Mouse (Mus musculus) MEL (cell line): ENCODE measurements at regions not wholly inside any gene's neighbourhood (a gene's known extent, or its start where the extent isn't known, plus 50 kb on each side); places are given as distances from the start of the nearest gene placed in this dataset.

ENCODE experiments used
- DNase-seq: peaks from one replicate; pipeline ENCODE4 v3.0.0; 2011; ENCODE audit warnings: low read depth, low spot score
- H3K27ac ChIP-seq: 2 replicates; pipeline ENCODE4 v1.5.1; 2012; ENCODE audit warnings: low read depth, mild to moderate bottlenecking, control low read depth, low read length, moderate library complexity; ENCODE audit not compliant: control insufficient read depth
- H3K27me3 ChIP-seq, 2 experiments: fragments of 150-350 bp in 1 of 2; sonication (generic) in 1 of 2; 2 replicates each; pipeline ENCODE4 v1.6.1; 2012; ENCODE audit warnings: low read length in 2 of 2, mild to moderate bottlenecking in 2 of 2, improper control_type of control experiment in 1 of 2, moderate library complexity in 1 of 2; ENCODE audit not compliant: insufficient read depth in 2 of 2, control insufficient read depth in 1 of 2
- H3K36me3 ChIP-seq, 2 experiments: 2 replicates each; pipeline ENCODE4 v1.6.1; 2012 to 2014; ENCODE audit warnings: low read length in 2 of 2, improper control_type of control experiment in 1 of 2, inconsistent platforms in 1 of 2, mild to moderate bottlenecking in 1 of 2; ENCODE audit not compliant: insufficient read depth in 2 of 2, control insufficient read depth in 1 of 2
- H3K4me1 ChIP-seq, 2 experiments: fragments of 150-350 bp in 1 of 2; sonication (generic) in 1 of 2; 2 replicates each; pipeline ENCODE4 v1.6.1; 2012; ENCODE audit warnings: low read length in 2 of 2, improper control_type of control experiment in 1 of 2, mild to moderate bottlenecking in 1 of 2; ENCODE audit not compliant: insufficient read depth in 2 of 2, control insufficient read depth in 1 of 2
- H3K4me3 ChIP-seq, 2 experiments: fragments of 150-350 bp in 1 of 2; sonication (generic) in 1 of 2; 2 replicates each; pipeline ENCODE4 v1.5.1; 2012; ENCODE audit warnings: low read depth in 2 of 2, low read length in 2 of 2, mild to moderate bottlenecking in 2 of 2, moderate library complexity in 2 of 2, control low read depth in 1 of 2, improper control_type of control experiment in 1 of 2; ENCODE audit not compliant: control insufficient read depth in 1 of 2, insufficient read depth in 1 of 2
- H3K79me2 ChIP-seq: 2 replicates; pipeline ENCODE4 v1.6.1; 2012; ENCODE audit warnings: mild to moderate bottlenecking, low read length, moderate library complexity; ENCODE audit not compliant: control insufficient read depth, poor library complexity, insufficient read depth
- H3K9ac ChIP-seq: 2 replicates; pipeline ENCODE4 v1.6.1; 2012; ENCODE audit warnings: low read depth, mild to moderate bottlenecking, control low read depth, low read length, moderate library complexity; ENCODE audit not compliant: control insufficient read depth, poor library complexity, severe bottlenecking
- H3K9me3 ChIP-seq: fragments of 150-350 bp; sonication (generic); replicated peaks from 2 replicates; pipeline ENCODE4 v1.6.1; 2012; ENCODE audit warnings: mild to moderate bottlenecking, low read length, improper control_type of control experiment, moderate library complexity; ENCODE audit not compliant: insufficient read depth
- BHLHE40 ChIP-seq: IDR thresholded peaks from 2 replicates; pipeline ENCODE4 v1.6.1; 2012; ENCODE audit warnings: low read depth, mild to moderate bottlenecking, inconsistent platforms, low read length, improper control_type of control experiment, borderline replicate concordance
- CHD1 ChIP-seq: IDR thresholded peaks from 2 replicates; pipeline ENCODE4 v1.6.1; 2012; ENCODE audit warnings: low read depth, mild to moderate bottlenecking, inconsistent platforms, low read length, improper control_type of control experiment
- CTCF ChIP-seq, 3 experiments: IDR thresholded peaks in 2 of 3; conservative IDR thresholded peaks in 1 of 3; 2 replicates each; pipeline ENCODE4 v1.5.1; 2011 to 2012; ENCODE audit warnings: low read length in 3 of 3, low read depth in 2 of 3, mild to moderate bottlenecking in 2 of 3, improper control_type of control experiment in 1 of 3, inconsistent platforms in 1 of 3, mixed read lengths in 1 of 3, moderate library complexity in 1 of 3; ENCODE audit not compliant: control insufficient read depth in 1 of 3, insufficient read depth in 1 of 3, poor library complexity in 1 of 3, severe bottlenecking in 1 of 3
- ELF1 ChIP-seq: IDR thresholded peaks from 2 replicates; pipeline ENCODE4 v1.6.1; 2014; ENCODE audit warnings: low read depth, mild to moderate bottlenecking, inconsistent platforms, low read length, improper control_type of control experiment, moderate library complexity
- GATA1 ChIP-seq: IDR thresholded peaks from 2 replicates; pipeline ENCODE4 v1.6.1; 2011; ENCODE audit warnings: low read depth, low read length, improper control_type of control experiment
- HCFC1 ChIP-seq: IDR thresholded peaks from 2 replicates; pipeline ENCODE4 v1.6.1; 2012; ENCODE audit warnings: low read depth, mild to moderate bottlenecking, inconsistent platforms, low read length, improper control_type of control experiment, moderate library complexity
- MAFK ChIP-seq: IDR thresholded peaks from 2 replicates; pipeline ENCODE4 v1.6.1; 2011; ENCODE audit warnings: low read depth, mild to moderate bottlenecking, low read length, improper control_type of control experiment, borderline replicate concordance
- MAZ ChIP-seq: IDR thresholded peaks from 2 replicates; pipeline ENCODE4 v1.6.1; 2012; ENCODE audit warnings: low read depth, mild to moderate bottlenecking, inconsistent platforms, low read length, improper control_type of control experiment
- MEF2A ChIP-seq: IDR thresholded peaks from 2 replicates; pipeline ENCODE4 v1.6.1; 2014; ENCODE audit warnings: low read depth, mild to moderate bottlenecking, inconsistent platforms, low read length, improper control_type of control experiment; ENCODE audit not compliant: poor library complexity, insufficient replicate concordance, severe bottlenecking; ENCODE audit errors: extremely low read depth
- MXI1 ChIP-seq: IDR thresholded peaks from 2 replicates; pipeline ENCODE4 v1.6.1; 2011; ENCODE audit warnings: mild to moderate bottlenecking, low read depth, low read length, improper control_type of control experiment
- MYB ChIP-seq: IDR thresholded peaks from 2 replicates; pipeline ENCODE4 v1.6.1; 2011; ENCODE audit warnings: mild to moderate bottlenecking, low read depth, low read length, improper control_type of control experiment
- NELFE ChIP-seq: IDR thresholded peaks from 2 replicates; pipeline ENCODE4 v1.6.1; 2011; ENCODE audit warnings: low read depth, low read length, improper control_type of control experiment
- POLR2A ChIP-seq, 2 experiments: IDR thresholded peaks; 2 replicates each; pipeline ENCODE4 v1.6.1; 2011 to 2012; ENCODE audit warnings: low read length in 2 of 2, mild to moderate bottlenecking in 2 of 2, control low read depth in 1 of 2, improper control_type of control experiment in 1 of 2, low read depth in 1 of 2, moderate library complexity in 1 of 2; ENCODE audit not compliant: control insufficient read depth in 1 of 2, insufficient read depth in 1 of 2, poor library complexity in 1 of 2
- RAD21 ChIP-seq: IDR thresholded peaks from 2 replicates; pipeline ENCODE4 v1.6.1; 2011; ENCODE audit warnings: mild to moderate bottlenecking, low read depth, low read length, improper control_type of control experiment
- SIN3A ChIP-seq: IDR thresholded peaks from 2 replicates; pipeline ENCODE4 v1.6.1; 2012; ENCODE audit warnings: low read length, improper control_type of control experiment, inconsistent platforms
- SMC3 ChIP-seq: IDR thresholded peaks from 2 replicates; pipeline ENCODE4 v1.6.1; 2011; ENCODE audit warnings: low read depth, low read length, improper control_type of control experiment
- TAL1 ChIP-seq: IDR thresholded peaks from 2 replicates; pipeline ENCODE4 v1.6.1; 2012; ENCODE audit warnings: mild to moderate bottlenecking, inconsistent platforms, low read length, moderate library complexity, mixed read lengths
- TBP ChIP-seq: IDR thresholded peaks from 2 replicates; pipeline ENCODE4 v1.8.0; 2011; ENCODE audit warnings: low read depth, low read length, improper control_type of control experiment
- USF1 ChIP-seq: IDR thresholded peaks from 2 replicates; pipeline ENCODE4 v1.6.1; 2014; ENCODE audit warnings: low read depth, mild to moderate bottlenecking, inconsistent platforms, low read length, improper control_type of control experiment, moderate library complexity
- ZC3H11A ChIP-seq: IDR thresholded peaks from 2 replicates; pipeline ENCODE4 v1.6.1; 2012; ENCODE audit warnings: low read depth, mild to moderate bottlenecking, inconsistent platforms, low read length, improper control_type of control experiment
- ZKSCAN1 ChIP-seq: IDR thresholded peaks from 2 replicates; pipeline ENCODE4 v1.6.1; 2012; ENCODE audit warnings: low read depth, mild to moderate bottlenecking, inconsistent platforms, low read length, improper control_type of control experiment, moderate library complexity
- ZMIZ1 ChIP-seq: IDR thresholded peaks from 2 replicates; pipeline ENCODE4 v1.6.1; 2012; ENCODE audit warnings: low read depth, mild to moderate bottlenecking, inconsistent platforms, low read length, improper control_type of control experiment, moderate library complexity
- ZNF384 ChIP-seq: IDR thresholded peaks from 2 replicates; pipeline ENCODE4 v1.6.1; 2012; ENCODE audit warnings: low read depth, mild to moderate bottlenecking, inconsistent platforms, low read length, improper control_type of control experiment

GRCm38 (mm10) chr4:29182494-29182893 lies 369.6 kb downstream of the Epha7 start:
- no peaks in the 10 kb centered on the region for H3K9me3 ChIP-seq
- no peaks in the 10 kb centered on the region for H3K79me2 ChIP-seq
- no peak overlapping the region for H3K9ac ChIP-seq
- no peak for DNase-seq
- no peaks in the 10 kb centered on the region for H3K4me1 ChIP-seq
- no peak overlapping the region for H3K27ac ChIP-seq
- H3K27me3 ChIP-seq, result no peaks in the 10 kb centered on the region
- H3K36me3 ChIP-seq, result no peaks in the 10 kb centered on the region
- no peak for TF ChIP-seq HCFC1
- TF ChIP-seq CHD1, result no peak
- TF ChIP-seq RAD21, result no peak
- no peak for TF ChIP-seq ZNF384
- TF ChIP-seq MEF2A, result no peak
- TF ChIP-seq TBP, result no peak
- TF ChIP-seq MYB, result no peak
- no peak for TF ChIP-seq BHLHE40
- no peak for TF ChIP-seq MAZ
- TF ChIP-seq MXI1, result no peak
- TF ChIP-seq TAL1, result no peak
- TF ChIP-seq, all 39 proteins: peak for 0
- H3K4me3 ChIP-seq, result no peak overlapping the region

GRCm38 (mm10) chr4:29183411-29183810 lies 370.5 kb downstream of the Epha7 start:
- Histone ChIP-seq H3K36me3 (no peaks in the 10 kb centered on the region), H3K27ac (no peak overlapping the region), H3K9ac (no peak overlapping the region), H3K27me3 (no peaks in the 10 kb centered on the region), H3K4me3 (no peak overlapping the region), H3K4me1 (no peaks in the 10 kb centered on the region), H3K9me3 (no peaks in the 10 kb centered on the region), H3K79me2 (no peaks in the 10 kb centered on the region)
- TF ChIP-seq MYB (no peak), CHD1 (no peak), ZKSCAN1 (no peak), MXI1 (no peak), TBP (no peak), GATA1 (no peak), USF1 (no peak), ZMIZ1 (no peak), CTCF (IDR thresholded peaks at IDR 0.05 in 2 of 3, conservative IDR thresholded peaks at IDR 0.05 in 1 of 3; ENCODE audit: control insufficient read depth in 1 of 3, insufficient read depth in 1 of 3, low read depth in 2 of 3, low read length in 3 of 3, poor library complexity in 1 of 3, severe bottlenecking in 1 of 3) (no peak), SMC3 (no peak), NELFE (no peak), SIN3A (no peak), MAFK (no peak), BHLHE40 (no peak), HCFC1 (no peak), ZC3H11A (no peak), POLR2A (IDR thresholded peaks at IDR 0.05; ENCODE audit: control insufficient read depth in 1 of 2, insufficient read depth in 1 of 2, low read depth in 1 of 2, low read length in 2 of 2, poor library complexity in 1 of 2) (no peak), ELF1 (no peak), MEF2A (no peak)
- no peak for DNase-seq
